Mouse (Mus musculus): ENCODE data around the gene Mrpl23.

Mrpl23 gene

DNA sequence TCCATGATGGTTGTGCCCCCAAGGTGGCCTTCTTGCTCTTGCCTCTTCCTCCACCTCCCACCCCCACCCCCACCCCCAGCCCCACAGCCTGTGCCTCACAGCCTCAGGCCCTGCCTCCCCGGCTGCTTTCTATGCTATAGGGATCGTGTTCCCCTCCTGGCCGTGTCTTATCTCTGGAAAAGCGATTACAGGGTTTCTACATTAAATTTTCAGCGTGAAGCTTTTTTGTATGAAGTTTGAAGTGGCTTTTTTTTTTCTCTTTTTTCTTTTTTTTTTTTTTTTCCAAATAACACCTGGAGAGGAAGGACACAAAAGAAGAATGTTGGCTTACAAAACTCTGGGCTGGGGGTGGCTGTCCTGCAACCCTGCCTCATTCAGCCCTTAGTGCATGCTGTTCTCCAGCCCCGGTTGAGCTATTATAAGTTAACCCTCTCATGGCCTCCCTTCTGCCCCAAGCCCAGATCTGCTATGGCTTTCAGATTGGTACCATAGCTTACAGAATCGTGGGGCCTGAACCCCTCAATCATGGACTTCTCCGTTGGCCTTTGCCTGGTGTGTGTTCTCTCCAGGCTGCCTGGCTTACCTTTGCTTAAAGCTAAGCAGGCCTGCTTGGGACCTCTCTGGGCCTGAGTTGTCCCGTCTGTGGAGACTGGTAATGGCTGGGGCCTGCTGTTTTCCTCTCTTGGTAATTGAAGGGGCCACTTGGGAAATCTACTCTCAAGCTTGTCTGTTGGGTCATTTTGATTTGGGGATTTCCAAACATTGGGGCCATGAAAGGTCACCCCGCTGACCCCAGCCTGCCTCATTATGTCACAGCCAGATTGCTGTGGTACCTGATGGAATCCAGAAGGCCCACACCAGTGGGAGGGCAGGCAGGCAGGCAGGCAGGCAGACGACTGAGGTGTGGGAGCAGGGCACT lies 21.2 kb downstream of the Mrpl23 start:
- DNase-seq, result no peak

GRCm38 (mm10) chr7:142554625-142555024 lies 22.1 kb downstream of the Mrpl23 start:
- DNase-seq, result no peak

- DNase-seq, result no peak
Measured at GRCm38 (mm10) chr7:142555366-142556088, 23.0 kb downstream of the Mrpl23 start.

GRCm38 (mm10) chr7:142556089-142556476 lies 23.6 kb downstream of the Mrpl23 start:
- DNase-seq, result no peak

GRCm38 (mm10) chr7:142557696-142558095 lies 25.2 kb downstream of the Mrpl23 start:
- no peak for DNase-seq

GRCm38 (mm10) chr7:142558511-142559146 lies 26.1 kb downstream of the Mrpl23 start:
- DNase-seq, result no peak

DNA sequence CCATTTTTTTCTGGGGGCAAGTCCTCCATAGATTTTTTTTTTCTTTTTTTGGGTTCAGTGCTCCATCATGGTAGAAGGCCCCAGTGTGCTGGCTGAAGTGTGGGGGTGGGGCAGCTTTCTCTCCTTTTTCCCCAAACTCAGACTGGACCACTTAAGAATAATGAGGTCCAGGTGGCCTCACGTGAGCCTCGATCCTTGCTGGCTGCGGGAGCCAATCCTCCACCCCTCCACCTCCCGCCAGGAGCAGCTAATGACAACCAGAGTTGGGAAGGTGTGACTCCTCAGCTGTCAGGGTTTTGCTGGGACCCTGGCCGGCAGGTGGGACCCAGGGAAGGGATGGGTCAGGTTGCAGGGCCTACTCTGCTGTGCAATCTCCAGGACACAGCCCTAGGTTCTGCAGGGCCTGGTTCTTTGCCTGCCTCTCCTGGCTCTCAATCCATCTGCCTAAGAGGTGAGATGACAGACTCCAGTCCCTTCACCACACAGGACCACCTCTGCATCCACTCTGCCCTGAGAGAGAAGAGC lies 27.2 kb downstream of the Mrpl23 start:
- no peak for DNase-seq

- DNase-seq, result peak; percentile 51
Measured at GRCm38 (mm10) chr7:142560942-142561855, 28.7 kb downstream of the Mrpl23 start.

- peak; percentile 97 for DNase-seq
Measured at GRCm38 (mm10) chr7:142561856-142562404, 29.4 kb downstream of the Mrpl23 start.

DNA sequence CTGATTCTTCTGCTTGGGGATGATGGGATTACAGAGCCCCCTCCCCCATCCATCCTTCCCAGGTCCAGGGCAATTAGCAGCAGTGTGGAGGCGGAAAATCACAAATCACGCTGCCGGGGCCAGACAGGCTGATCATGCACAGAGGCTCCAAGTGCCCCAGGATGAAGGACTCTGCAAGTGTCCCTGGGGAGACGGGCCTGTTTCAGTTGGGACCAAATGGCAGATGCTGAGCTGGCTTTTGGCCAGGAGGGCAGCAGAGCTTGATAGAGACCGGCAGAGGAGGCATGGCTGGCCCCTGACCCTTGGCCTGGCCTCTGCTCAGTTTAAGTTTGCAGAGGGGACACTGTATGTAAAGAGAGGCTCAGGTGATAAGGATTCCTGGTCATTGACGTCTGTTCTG lies 30.7 kb downstream of the Mrpl23 start:
- DNase-seq, result peak; percentile 80

DNA sequence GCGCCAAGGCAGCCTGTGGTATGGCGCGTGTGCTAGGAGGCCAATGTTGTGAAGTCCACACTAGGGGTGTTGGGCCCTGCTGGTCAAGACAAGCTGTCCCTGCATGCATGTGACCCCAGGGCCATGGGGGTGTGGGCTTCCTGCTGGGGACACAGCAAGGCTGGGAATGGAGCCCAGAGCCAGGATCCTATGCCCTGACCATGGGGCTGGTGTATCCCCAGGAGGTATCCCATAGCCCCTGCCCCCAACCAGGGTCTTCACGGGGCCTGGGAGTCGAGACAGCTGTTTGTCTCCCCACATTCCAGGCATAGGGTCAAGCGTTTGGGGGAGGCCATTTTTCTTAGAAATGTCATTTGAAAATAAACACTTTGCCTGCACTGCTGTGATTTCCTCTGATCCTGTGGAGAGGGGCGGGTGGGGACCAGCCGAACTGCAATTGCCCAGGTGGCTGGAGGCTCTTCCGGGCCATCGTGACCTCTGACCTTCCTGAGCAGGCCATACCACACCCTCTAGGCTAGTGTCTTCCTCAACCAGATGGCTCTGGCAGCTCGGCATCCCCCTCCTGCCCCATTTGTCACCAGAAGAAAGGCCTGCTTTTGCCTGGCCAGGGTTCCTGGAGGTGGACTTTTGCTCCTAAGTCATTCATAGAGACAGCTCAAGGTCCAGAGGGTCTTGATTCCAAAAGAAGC lies 32.6 kb downstream of the Mrpl23 start:
- DNase-seq, result peak; percentile 65

GRCm38 (mm10) chr7:142566512-142566911 lies 34.0 kb downstream of the Mrpl23 start:
- DNase-seq, result peak; percentile 22

DNA sequence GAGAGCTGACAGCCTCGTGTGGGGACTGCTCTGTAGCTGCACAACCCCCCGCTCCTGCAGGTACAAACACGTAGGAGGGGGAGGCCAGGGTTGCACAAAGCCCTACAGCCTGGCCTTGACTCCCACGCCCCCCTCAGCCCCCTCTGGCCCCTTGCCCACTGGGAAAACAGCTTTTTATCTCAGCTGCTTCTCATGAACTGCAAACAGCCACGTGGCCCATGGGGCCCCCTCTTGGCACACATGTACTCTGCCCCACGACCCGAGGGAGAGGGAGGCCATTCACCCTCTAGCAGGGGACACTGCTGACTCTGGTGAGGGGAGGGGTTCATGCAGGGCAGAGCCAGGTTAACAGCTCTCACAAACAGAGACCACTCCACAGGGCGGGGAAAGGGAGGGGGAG lies 36.5 kb downstream of the Mrpl23 start:
- peak; percentile 34 for DNase-seq

DNA sequence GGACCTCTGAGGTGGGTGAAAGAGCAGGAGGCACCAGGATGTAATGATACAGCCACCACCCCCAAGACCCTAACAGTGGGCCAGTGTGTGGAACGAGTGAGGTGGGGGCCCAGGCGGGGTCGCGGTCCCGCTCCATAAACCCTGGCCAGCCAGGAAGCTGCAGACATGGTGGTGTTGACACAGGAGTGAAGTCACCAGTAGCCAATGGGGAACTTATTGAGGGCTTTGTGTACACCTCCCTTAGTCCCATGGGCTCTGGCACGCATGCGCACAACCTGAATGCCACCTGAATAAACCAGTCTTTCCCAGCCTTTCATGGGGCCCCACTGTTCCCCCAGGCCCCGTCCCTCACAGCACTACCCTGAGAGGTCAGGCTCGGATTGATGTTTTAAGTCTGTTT lies 38.1 kb downstream of the Mrpl23 start:
- peak; percentile 18 for DNase-seq

DNA sequence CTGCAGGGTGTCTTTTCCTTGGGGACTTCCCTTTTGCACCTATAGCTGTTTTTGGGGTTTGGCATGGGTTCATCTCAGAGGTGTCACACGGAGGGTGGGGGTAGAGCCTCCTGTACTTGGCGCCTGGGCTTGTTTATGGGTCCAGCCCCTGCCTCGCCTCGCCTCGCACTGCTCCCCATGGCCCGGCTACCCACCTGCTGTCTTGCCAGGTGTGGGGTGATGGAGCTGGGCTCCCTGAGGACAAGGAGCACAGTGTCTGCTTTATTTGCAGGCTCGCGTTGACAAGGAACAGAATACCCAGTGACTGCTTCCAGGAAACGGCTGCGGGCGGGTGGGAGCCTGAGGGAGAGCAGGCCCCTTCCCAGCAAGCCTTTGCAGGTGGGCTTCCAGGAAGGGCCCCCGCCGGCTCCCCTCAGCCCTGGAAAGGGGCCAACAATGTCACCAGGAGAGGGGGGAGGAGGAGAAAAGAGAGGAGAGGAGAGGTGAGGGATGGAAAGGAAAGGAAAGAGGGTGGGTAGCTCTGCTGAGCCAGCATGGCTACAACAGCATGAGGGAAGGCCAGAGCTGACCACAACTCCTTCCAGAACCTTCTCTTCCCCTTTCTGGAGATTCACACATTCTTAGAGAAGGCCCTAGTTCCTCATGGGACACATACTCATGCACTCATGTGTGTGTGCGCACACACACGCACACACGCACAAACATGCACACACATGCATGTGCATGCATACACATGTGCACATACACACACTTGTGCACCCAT lies 39.2 kb downstream of the Mrpl23 start:
- peak; percentile 40 for DNase-seq

DNA sequence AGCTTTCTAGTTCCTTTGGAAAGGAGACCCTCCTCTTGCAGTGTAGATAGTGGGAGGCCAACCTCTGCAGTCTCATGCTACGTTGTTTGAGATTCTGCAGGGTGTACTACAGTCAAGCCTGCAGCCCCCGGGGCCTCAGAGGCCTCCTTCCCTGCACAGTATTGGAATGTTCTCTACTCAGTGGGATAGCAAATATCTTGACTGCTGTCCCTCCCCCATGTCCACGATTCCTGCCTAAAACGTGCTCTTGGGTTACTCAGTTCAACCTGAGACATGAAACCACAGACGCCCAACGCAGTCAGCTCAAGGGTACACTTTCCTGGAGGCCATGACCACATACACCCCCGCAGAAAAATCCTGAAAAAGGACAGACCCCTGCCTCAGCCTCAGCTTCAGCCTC lies 39.9 kb downstream of the Mrpl23 start:
- no peak for DNase-seq

DNA sequence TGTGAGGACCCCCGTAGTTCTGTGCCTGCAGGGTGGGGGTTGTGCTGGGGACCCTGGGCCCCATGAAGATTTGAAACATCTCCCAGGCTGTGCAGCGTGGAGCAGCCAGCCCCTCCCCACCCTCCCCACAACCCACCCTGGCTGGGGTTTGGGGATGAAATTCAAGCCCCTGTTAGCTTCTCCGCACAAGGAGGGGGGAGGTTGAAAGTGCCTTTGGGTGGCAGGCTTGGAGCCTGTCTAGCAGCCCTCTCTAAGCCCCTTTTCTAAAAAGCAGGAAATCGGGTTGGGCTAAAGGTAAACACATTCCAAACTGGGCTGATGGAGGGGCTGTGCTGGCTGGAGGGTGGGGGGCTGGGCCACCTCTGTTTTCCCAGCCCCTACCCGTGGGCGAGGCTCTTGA lies 40.5 kb downstream of the Mrpl23 start:
- DNase-seq, result no peak

DNA sequence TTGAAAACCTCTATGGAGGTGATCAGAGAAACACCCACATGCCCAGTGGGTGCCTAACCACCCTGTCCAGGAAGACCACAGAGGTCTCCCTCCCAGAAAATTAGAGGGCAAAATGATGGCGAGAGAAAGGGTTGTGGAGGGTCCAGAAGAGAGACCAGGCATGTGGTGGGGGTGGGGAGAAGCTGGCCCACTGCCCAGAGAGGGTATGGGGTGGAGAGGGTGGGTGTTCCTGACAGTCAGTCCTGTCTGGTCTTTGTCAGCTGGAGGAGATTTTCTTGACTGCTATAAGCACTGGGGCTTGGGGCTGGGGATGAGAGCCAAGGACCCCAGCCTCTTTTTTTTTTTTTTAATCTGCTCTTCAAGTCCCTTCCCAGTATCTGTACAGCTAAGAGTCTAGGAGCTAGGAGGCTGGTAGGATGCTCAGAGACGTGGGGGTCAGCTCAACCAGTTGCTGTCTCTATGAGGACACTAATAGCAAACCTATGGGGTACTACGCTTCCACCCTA lies 41.7 kb downstream of the Mrpl23 start:
- DNase-seq, result no peak

GRCm38 (mm10) chr7:142574826-142575351 lies 42.4 kb downstream of the Mrpl23 start:
- DNase-seq, result no peak

DNA sequence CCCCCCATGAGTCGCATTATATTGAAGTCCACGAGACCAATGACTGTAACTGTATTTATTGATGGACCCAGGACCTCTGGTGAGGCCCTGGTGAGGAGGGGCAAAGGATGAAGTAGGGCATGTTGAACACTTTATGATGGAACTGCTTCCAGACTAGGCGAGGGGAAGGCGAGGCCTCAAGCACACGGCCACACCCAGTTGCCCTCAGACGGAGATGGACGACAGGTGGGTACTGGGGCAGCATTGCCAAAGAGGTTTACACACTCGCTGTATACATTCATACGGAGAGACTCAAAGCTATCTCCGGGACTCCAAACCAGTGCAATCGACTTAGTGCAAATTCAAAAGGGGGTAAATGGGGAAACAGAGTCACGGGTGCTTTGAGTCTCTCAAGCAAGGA lies 43.0 kb downstream of the Mrpl23 start:
- DNase-seq, result peak; percentile 20
